Mouse (Mus musculus) urinary bladder, adult 2 months (tissue): Measurements from ENCODE around the gene Ankmy2. TPM values are rescaled to one million over a fixed set of nuclear protein-coding genes. Genes with fewer than 3 reads are reported as not detected.

Experiments
- polyA plus RNA-seq: library from polyadenylated mRNA; depleted of rRNA; stranded (reverse); fragments of >200 nt; gene quantifications from 2 replicates; pipeline ENCODE4 v1.2.3, GENCODE M21; 2012; rRNA removed

The Ankmy2 gene
- polyA plus RNA-seq, 1 experiment = 36.2 TPM

Other genes starting within 250 kb of the Ankmy2 start
- 0.08 and 0.09 TPM in 2 replicates for gene Agr3, start 231.5 kb upstream of the Ankmy2 start, polyA plus RNA-seq
- 5.1 and 6.2 TPM in 2 replicates for gene Agr2, start 164.2 kb upstream of the Ankmy2 start, polyA plus RNA-seq
- gene Tspan13, start 114.6 kb upstream of the Ankmy2 start, polyA plus RNA-seq = 111 and 116 TPM in 2 replicates
- gene Bzw2, start 966 bp downstream of the Ankmy2 start, polyA plus RNA-seq = 70.7 and 72.9 TPM in 2 replicates
- gene Lrrc72, start 96.3 kb downstream of the Ankmy2 start, polyA plus RNA-seq = not detected in 2 replicates
- gene Sostdc1, start 157.0 kb downstream of the Ankmy2 start, polyA plus RNA-seq = 10.8 and 14.8 TPM in 2 replicates
- 4.2 and 4.9 TPM in 2 replicates for gene Ispd, start 224.3 kb downstream of the Ankmy2 start, polyA plus RNA-seq
- 1.4 TPM in 2 replicates for gene D630036H23Rik, start 225.1 kb downstream of the Ankmy2 start, polyA plus RNA-seq